Mouse (Mus musculus) spleen, postnatal 10 days (tissue): ENCODE data around the gene Hepacam.
A peak's percentile ranks its signal among the peaks of the same experiment; 100 is the strongest.

ENCODE experiments used
- DNase-seq, 2 experiments: peaks; one replicate each; pipeline ENCODE4 v3.0.0; 2021 to 2022; ENCODE audit warnings: low spot score in 2 of 2

Hepacam gene

DNA sequence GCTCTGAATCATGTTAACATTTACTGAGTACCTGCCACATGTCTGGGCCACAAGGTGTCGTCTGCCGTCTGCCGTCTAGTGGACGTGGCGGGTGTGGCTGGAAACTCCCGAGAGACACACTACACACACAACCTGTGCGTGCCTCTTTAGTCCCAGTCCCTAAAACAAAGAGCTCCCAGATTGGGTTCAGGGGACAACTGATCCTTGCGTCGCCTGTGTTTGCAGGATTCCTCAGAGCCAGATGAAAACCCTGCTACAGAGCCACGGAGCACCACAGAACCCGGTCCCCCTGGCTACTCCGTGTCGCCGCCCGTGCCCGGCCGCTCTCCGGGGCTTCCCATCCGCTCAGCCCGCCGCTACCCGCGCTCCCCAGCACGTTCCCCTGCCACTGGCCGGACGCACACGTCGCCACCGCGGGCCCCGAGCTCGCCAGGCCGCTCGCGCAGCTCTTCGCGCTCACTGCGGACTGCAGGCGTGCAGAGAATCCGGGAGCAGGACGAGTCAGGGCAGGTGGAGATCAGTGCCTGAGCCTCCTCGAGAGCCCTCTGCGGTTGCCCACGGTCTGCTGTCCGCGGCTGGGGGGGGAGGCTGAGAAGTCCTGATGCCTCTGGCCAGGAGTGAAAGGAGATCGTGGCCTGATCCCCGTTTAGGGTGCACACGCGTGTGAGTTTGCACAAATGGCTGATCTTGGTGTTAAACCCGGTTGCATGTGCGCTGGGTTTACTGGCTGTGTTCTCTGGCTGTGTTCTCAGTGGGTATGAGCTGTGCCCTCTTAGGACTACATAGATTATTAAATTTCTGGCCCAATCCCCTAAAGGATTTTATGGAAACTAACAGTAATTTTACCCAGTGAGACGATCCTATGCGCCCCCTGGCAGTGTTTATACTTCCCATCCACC is 17.4 kb downstream of the Hepacam start:
- DNase-seq, result peak in 1 of 2 experiments; percentile 25

DNA sequence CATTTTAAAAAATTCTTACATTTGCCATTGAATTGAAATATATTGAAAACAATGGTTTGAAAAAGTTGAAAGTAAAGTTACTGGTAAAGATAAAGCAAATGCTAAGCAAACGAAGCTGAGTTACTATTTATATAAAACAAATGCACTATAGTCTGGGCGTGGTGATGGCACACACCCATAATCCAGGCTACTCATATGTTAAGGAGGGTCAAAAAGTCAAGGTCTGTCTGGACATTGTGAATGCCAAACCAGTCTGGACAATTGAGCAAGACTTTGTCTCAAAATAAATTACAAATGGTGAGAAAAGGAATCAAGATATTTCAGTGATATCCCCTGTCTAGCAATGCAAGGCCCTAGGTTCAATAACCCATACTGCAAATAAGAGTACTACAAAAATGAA is 23.7 kb downstream of the Hepacam start:
- DNase-seq, result no peak

DNA sequence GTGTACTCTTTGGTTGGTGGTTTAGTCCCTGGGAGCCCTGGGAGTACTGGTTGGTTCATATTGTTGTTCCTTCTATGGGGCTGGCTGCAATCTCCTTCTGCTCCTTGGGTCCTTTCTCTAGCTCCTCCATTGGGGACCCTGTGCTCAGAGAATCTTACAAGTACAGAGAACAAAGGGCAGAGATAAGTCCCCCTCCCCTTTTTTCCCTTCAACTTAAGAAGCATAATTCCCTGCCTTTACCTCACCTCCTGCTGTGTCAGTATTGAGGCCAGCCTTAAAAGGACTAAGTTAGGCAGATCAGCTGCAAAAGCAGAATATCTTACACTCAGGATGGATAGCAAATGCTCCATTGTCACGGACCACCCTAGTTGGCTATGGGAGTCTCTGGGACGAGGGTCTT is 24.9 kb downstream of the Hepacam start:
- DNase-seq, result no peak

DNA sequence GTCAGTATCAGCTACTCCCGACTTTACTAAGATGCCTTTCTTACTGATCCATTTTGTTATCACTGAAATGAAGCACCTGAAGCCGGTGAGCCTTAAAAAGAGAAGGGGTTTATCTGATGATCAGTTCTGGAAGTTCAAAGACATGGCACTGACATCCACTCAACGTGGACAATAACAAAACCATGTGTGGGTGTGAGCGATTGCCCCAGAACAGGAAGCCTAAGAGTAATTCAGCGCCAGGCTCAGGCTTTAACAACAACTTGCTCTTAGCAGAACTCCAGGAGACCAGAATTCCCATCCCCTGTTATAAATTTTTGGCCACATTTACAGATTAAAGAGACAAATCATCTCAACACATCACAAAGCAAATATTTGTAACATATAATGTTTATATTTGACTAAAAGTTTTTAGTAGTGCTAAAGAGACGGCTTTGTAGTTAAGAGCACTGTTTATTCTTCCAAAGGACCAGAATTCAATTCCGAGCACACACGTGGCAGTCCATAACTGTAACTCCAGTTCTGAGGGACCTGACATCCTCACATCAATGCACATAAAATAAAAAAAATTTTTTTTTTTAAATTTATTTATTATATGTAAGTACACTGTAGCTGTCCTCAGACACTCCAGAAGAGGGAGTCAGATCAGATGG is 26.5 kb downstream of the Hepacam start:
- DNase-seq, result no peak

DNA sequence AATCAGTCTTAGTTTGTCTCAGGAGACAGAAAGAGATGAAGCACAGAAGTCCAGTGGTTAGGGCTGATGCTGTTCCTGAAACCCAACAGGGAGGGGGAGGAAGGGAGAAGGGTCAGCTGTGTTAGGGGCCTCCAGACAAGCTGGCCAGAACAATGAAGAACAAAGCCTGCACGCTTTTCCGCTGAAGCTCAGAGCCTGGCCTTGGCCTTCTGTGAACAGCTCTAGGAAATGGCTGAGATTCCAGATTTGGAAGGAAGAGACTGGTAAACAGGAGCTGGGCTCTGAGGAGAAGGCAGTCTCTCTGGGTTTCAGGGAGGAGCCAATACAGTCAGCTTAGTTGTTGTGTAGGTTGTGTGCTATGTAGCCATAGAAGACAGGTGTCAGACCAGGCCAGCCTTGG is 33.4 kb downstream of the Hepacam start:
- no peak for DNase-seq

DNA sequence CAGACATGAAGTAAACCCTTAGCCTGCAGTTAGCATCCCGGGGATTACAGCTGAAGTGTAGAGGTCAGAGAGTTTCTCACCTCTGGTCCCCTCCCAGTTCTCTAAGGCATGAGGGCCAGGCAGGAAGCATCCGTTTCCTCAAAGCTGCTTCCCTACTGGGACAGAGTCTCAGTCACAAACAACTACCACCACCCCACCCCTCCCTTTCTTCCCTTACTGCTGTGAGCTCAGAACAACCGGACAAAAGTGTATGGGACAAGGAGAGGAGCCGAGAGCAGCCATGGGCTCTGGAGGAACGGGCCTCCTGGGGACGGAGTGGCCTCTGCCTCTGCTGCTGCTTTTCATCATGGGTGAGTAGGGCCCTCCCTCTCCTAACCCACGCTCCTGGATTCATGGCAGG is 34.7 kb downstream of the Hepacam start, which contains the start of gene Robo4:
TSS of gene Robo4 (plus strand) at position 96 of the 400 bp plus-strand sequence.
- DNase-seq, result no peak

DNA sequence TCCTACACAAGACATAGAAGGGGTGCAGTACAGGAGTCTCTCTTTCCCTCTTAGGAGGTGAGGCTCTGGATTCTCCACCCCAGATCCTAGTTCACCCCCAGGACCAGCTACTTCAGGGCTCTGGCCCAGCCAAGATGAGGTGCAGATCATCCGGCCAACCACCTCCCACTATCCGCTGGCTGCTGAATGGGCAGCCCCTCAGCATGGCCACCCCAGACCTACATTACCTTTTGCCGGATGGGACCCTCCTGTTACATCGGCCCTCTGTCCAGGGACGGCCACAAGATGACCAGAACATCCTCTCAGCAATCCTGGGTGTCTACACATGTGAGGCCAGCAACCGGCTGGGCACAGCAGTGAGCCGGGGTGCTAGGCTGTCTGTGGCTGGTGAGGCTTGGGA is 35.4 kb downstream of the Hepacam start:
- DNase-seq, result no peak

DNA sequence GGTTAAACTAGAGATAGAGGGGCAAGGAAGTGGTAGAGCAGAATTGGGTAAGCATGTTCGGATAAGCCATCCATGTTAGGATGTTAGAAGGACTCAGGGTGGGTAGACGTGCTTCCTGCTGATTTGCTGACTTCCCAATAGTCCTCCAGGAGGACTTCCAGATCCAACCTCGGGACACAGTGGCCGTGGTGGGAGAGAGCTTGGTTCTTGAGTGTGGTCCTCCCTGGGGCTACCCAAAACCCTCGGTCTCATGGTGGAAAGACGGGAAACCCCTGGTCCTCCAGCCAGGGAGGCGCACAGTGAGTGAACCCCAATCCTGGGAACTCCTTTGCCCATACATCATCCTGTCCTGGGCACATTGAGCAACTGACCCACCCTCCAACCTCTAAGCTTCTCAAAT is 35.9 kb downstream of the Hepacam start:
- DNase-seq, result no peak

DNA sequence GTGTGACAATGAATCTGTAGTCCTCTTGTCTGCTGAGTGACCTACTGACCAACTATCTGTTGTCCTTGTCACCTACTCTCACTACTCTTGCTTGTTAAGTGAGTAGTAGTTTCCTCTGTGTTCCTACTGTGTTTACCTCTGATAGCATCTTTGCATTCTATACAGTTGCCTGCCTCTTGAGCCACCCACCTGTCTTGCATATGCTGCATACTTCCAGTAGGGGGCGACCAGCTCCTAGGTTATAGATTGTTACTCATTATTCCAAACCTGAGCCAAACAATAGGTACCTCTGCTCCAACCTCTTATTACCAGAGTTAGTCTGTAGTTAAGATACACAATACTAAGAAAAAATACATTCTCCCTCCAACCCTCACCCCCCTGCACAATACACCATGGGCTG is 39.2 kb downstream of the Hepacam start:
- no peak for DNase-seq

DNA sequence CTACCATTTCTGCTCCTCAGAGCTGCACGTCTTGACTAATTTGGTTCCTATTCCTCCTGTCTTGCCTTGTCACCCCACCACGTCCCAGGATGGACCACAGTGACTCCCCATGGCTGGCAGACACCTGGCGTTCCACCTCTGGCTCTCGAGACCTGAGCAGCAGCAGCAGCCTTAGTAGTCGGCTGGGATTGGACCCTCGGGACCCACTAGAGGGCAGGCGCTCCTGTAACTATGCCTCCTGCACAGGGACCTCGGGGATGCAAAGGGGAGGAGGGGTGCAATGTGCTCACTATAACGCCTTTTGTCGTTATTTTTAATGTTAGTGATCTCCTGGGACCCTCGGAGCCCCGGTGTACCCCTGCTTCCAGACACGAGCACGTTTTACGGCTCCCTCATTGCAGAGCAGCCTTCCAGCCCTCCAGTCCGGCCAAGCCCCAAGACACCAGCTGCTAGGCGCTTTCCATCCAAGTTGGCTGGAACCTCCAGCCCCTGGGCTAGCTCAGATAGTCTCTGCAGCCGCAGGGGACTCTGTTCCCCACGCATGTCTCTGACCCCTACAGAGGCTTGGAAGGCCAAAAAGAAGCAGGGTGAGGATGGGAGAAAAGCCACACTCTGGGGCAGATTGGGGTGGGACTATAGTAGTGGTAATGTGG is 40.8 kb downstream of the Hepacam start:
- no peak for DNase-seq

DNA sequence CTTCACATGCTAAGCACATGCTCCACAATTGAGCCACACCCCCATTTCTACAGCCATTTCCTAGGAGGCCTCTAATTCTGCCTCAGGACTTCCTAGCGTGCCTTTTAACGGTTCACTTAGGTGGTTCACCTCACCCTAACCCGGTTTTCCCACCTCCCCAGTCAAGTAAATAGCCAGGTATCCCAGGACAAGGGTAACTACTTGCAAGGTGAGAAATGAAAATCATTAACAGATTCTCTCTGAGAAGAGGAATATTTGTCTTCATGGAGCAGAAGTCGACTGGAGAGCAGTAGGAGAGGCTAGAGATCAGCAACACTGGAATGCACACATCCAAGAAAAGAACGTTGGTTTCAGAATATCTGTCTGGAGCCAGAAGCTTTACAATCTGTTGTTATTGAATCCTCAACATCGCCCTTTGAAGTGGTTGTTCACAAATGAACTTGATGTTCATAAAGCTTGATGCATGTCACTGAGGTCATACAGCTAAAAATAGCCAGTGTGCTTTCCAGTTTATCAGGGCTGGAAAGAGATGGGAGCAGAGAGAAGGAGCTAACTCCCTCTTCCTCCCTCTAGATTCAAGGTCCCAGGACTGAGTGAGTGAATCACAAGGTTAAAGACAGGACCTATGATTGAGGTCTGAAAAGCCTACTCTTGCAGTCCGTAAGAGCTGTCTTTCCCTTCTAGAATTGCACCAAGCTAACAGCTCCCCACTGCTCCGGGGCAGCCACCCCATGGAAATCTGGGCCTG is 42.7 kb downstream of the Hepacam start:
- no peak for DNase-seq

DNA sequence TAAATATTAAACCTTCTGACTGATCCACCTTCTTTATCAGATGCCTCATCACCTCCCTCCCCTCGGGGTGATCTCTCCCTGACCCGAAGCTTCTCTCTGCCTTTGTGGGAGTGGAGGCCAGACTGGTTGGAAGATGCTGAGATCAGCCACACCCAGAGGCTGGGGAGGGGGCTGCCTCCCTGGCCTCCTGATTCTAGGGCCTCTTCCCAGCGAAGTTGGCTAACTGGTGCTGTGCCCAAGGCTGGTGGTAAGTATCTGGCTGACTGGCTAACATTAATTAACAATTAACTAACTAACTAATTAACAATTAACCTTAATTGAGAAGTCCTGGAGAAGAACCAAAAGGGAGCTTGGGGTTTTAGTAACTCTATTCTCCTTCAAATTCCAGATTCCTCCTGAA is 45.8 kb downstream of the Hepacam start:
- DNase-seq, result no peak

DNA sequence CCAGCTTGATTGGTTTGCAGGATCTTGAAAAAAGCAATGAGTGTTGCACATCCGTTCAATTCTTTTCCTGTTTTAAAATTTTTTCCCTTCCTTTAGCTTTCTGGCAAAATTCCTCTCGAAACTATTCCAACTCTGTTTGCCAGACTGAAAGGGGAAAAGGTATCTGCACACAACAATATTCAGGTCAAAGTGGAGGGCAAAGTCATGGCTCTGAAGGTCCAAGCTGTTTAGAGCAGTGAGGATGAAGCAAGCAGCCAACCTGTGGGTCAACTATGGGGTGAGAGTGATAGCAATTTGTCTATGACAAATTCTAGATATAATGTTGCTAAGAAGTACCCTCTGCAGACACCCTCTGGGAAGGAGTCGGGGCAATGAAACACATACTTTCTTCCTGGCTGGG is 47.5 kb downstream of the Hepacam start:
- no peak for DNase-seq

DNA sequence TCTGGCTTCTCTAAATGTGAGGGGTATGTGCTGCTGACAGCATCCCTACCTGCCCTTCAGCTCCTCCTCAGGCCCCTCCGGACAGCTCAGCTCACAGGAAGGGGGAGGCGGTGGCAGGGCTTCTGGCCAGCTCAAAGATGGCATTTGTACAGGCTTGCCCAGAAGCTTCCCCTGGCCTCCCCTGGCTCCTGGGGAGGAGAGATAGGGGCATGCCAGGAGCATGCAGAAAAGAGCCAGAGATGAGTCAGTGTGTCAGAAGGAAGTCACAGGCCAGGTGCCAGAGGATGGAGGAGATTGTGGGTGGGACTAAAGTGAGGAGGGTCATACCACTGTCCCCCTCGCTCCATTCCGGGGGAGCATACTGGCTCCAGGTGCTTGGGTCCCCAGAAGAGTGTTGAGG is 51.6 kb downstream of the Hepacam start:
- no peak for DNase-seq

DNA sequence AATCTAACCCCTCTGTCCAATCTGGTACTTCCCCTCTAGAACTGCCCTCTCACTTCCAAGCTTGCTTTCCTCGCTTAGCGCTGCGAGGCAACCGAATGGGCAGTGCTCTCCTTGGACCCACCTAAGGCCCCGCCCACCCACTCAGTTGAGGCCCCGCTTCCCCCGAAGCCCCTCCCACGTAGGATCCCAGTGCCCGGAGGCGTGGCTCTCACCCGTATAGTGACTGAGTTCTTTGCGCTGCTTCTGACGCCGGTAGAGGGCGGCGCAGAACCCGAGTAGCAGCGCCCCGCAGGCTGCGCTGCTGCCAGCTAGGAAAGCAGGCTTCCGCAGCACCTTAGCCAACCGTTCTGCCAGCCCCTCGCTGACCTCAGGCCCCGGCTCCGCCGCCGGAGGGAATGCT is 53.5 kb downstream of the Hepacam start:
- DNase-seq, result peak; percentile 31 to 78

DNA sequence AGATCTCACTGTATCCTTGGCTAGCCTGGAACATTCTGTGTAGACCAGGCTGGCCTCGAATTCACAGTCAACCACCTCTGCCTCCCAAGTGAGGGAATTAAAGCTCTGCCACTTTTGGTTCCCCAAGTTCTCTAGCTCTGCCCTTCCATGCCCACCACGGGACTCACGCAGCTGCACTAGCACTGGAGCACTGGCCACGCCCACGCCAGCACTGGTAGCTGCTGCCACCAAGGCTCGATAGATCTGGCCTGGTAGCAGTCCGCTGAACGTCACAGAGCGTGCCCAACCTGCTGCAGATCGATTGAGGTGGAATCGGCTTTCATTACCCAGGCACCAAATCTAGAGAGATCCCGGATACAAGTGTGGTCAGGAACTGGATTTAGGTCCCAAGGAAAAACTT is 54.1 kb downstream of the Hepacam start:
- DNase-seq, result peak in 1 of 2 experiments; percentile 59

DNA sequence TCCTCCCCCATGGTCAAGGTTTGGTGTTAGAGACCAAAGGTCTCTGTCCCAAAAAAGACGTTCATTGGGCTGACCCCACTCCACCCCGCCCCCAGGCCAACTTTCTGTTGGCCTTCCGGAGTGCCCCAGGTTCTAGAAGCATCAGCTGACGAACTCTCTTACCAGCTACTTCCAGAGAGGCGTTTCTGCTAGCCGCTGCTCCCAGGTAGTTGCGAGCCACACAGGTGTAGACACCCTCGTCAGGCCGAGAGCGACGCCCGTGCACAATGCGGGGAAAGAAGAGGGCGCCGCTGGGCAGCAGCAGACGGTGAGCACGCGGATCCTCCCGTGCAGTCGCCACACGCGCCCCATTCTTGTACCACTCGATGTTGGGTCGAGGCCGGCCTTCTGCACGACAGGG is 62.2 kb downstream of the Hepacam start:
- DNase-seq, result no peak

DNA sequence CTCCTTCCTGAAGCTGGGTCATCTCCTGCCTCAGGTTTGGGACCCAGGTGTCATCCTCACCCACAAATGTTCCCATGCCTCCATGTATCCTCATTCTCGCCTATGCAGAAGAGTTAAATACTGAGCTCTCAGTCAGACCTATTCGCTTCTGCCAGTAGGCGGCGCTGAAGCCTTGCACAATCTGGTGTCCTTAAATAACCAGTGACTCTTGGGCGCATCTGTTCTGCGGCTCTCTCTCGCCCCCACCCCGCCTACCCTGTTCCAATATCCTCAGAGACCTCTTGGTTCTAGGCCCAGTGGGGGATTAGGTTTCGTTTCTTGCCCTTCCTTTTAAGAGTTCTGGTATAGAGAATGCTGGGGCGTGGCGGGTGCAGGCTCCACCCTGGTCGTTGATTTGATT is 63.4 kb downstream of the Hepacam start:
- peak; percentile 56 to 84 for DNase-seq

DNA sequence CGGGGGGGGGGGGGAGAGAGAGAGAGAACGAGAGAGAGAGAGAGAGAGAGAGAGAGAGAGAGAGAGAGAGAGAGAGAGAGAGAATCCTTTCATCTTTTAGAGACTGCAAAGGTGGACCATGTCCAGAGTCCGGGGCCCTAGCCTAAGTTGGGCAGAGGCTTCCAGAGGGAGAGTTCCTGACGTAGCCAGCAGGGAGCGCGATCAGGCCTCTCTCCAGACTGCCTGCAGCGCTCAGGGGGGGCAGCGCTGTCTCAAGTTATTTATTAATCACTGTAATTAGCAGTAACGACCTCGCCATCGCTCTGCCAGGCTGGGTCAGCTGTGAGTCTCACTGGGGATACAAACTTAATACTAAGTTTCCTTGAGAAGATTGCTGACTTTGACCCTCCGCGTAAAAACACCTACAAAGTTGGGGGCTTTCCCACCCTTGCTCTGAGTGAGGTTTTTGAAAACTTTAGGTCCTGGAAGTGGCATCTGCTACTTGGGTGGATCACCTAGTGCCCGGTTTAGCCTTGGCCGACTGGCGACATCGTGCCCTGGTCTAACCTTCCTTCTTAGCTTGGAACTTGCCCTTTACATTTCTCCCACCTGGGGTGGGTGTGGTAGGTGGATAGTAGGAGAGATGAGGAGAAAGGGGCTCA is 65.0 kb downstream of the Hepacam start:
- DNase-seq, result peak in 1 of 2 experiments; percentile 46

DNA sequence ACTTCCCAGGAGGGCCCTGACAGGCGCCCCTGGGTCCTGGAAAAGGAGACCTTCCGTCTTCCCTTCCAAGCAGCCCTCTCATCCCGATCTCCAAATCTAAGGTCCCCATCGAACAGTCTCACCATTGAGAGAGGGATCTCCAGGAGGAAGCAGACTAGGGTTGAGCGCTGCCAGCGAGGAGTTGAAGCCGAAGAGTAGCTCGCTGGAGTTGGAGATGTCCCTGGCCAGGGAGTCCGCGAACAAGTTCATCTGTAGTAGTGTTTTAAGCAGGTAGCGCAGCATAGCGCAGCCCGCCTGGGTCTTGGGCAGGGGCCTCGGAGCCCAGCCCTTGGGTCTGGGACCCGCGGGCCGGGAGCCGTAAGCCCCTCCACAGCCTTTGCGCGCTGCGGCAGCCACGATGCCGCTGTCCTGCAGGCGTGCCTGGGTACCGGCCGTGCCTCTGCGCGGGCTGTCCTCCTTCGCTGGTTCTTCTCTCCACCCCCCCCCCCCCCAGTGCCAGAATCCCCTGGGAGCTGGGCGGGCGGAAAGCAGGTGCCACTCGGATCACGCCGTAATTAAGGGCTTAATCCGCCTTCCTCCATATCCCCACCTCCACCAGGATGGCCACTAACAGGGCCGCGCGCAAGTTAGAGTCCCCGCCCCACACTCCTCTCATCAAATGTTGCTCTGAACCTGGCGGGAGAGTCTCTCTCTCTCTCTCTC is 65.7 kb downstream of the Hepacam start, which contains the start of gene Robo3:
TSS of gene Robo3 (minus strand) at position 527 of the 702 bp plus-strand sequence.
- no peak for DNase-seq
